Mouse (Mus musculus) kidney, embryonic 14.5 days (tissue): Measurements from ENCODE around the gene Nsf. TPM values are rescaled to one million over a fixed set of nuclear protein-coding genes. Genes with fewer than 3 reads are reported as not detected.

Experiments
- ATAC-seq: fragments of 200-750 bp; cut with Nextera tagmentation; 2 replicates; pipeline ENCODE4 v1.8.0; 2017; ENCODE audit warnings: moderate number of reproducible peaks, mild to moderate bottlenecking, moderate TSS enrichment, moderate library complexity; ENCODE audit not compliant: low FRiP score, low TSS enrichment
- H3K27ac ChIP-seq: fragments of 300-500 bp; sonication (generic); 2 replicates; pipeline ENCODE4 v1.5.1; 2014; ENCODE audit warnings: low read depth, mild to moderate bottlenecking, low read length, moderate library complexity, mixed read lengths
- H3K27me3 ChIP-seq: fragments of 300-500 bp; sonication (generic); 2 replicates; pipeline ENCODE4 v1.6.1; 2014; ENCODE audit warnings: mild to moderate bottlenecking, low read length; ENCODE audit not compliant: control insufficient read depth, insufficient read depth
- H3K36me3 ChIP-seq: fragments of 300-500 bp; sonication (generic); 2 replicates; pipeline ENCODE4 v1.6.1; 2014; ENCODE audit warnings: low read length, mixed read lengths; ENCODE audit not compliant: control insufficient read depth, insufficient read depth
- H3K4me1 ChIP-seq: fragments of 300-500 bp; sonication (generic); 2 replicates; pipeline ENCODE4 v1.6.1; 2014; ENCODE audit warnings: low read length, mixed read lengths; ENCODE audit not compliant: control insufficient read depth, insufficient read depth
- H3K4me2 ChIP-seq: fragments of 300-500 bp; sonication (generic); replicated peaks from 2 replicates; pipeline ENCODE4 v1.6.1; 2014; ENCODE audit warnings: low read depth, mild to moderate bottlenecking, low read length
- H3K4me3 ChIP-seq: fragments of 300-500 bp; sonication (generic); 2 replicates; pipeline ENCODE4 v1.5.1; 2014; ENCODE audit warnings: mild to moderate bottlenecking, low read length
- H3K9ac ChIP-seq: fragments of 300-500 bp; sonication (generic); 2 replicates; pipeline ENCODE4 v1.6.1; 2014; ENCODE audit warnings: low read depth, mild to moderate bottlenecking, low read length, moderate library complexity
- H3K9me3 ChIP-seq: fragments of 300-500 bp; sonication (generic); 2 replicates; pipeline ENCODE4 v1.6.1; 2016; ENCODE audit warnings: low read length; ENCODE audit not compliant: control insufficient read depth
- WGBS: fragments of 180-500 bp; shearing (Covaris S2); extraction: QIAGEN DNeasy Blood & Tissue Kit; methylation state at CpG from one replicate; pipeline ENCODE4 v1.1.7; 2014; 5-methylcytosine and 5-hydroxymethylcytosine counted together
- polyA plus RNA-seq: library from polyadenylated mRNA; unstranded; fragments of >200 nt; fragmentation: Nextera tagmentation; extraction: Ambion mirVana; gene quantifications from 2 replicates; pipeline ENCODE4 v1.2.1, GENCODE M21; 2014

Gene Nsf
- polyA plus RNA-seq, 1 experiment from 2014 or later: 48.1 TPM

GRCm38 (mm10) chr11:103852590-103853283 is 101.1 kb downstream of the Nsf start:
- no peak overlapping the region for H3K9ac ChIP-seq
- no peaks in the 10 kb centered on the region for H3K27me3 ChIP-seq
- H3K36me3 ChIP-seq: peaks cover 3% of the 10 kb centered on the region; the same call in 1 of the 2 replicates
- no peak overlapping the region for H3K4me3 ChIP-seq
- no peaks in the 10 kb centered on the region for H3K9me3 ChIP-seq
- no peak overlapping the region for H3K27ac ChIP-seq
- WGBS: 59% methylated on average over 16 of the region's 16 CpGs
- H3K4me1 ChIP-seq: no peaks in the 10 kb centered on the region
- no peak for ATAC-seq
- no peak overlapping the region for H3K4me2 ChIP-seq

- H3K4me1 ChIP-seq: no peaks in the 10 kb centered on the region
- H3K27ac ChIP-seq: no peak overlapping the region
- no peak for ATAC-seq
- no peaks in the 10 kb centered on the region for H3K9me3 ChIP-seq
- no peak overlapping the region for H3K4me3 ChIP-seq
- H3K27me3 ChIP-seq: no peaks in the 10 kb centered on the region
- 83% methylated on average over 11 of the region's 11 CpGs for WGBS
- no peaks in the 10 kb centered on the region for H3K36me3 ChIP-seq
- no peak overlapping the region for H3K4me2 ChIP-seq
- no peak overlapping the region for H3K9ac ChIP-seq
Observed at GRCm38 (mm10) chr11:103848287-103848686, 105.6 kb downstream of the Nsf start.

- no peak for ATAC-seq
- WGBS: 3% methylated on average over 11 of the region's 11 CpGs
- H3K4me2 ChIP-seq: no peak overlapping the region
Observed at GRCm38 (mm10) chr11:103840834-103841233, 113.0 kb downstream of the Nsf start.

GRCm38 (mm10) chr11:103838955-103839354 is 114.9 kb downstream of the Nsf start:
- ATAC-seq: no peak
- H3K4me3 ChIP-seq: no peak overlapping the region
- H3K36me3 ChIP-seq: no peaks in the 10 kb centered on the region
- H3K4me1 ChIP-seq: peaks cover 5% of the 10 kb centered on the region; the same call in 1 of the 2 replicates
- no peak overlapping the region for H3K27ac ChIP-seq
- H3K4me2 ChIP-seq: no peak overlapping the region
- H3K27me3 ChIP-seq: no peaks in the 10 kb centered on the region
- 79% methylated on average over 2 of the region's 2 CpGs for WGBS
- no peaks in the 10 kb centered on the region for H3K9me3 ChIP-seq
- no peak overlapping the region for H3K9ac ChIP-seq

More at GRCm38 (mm10) chr11:103840834-103841233, 113.0 kb downstream of the Nsf start:
- H3K9ac ChIP-seq: no peak overlapping the region
- H3K27me3 ChIP-seq: no peaks in the 10 kb centered on the region
- H3K9me3 ChIP-seq: no peaks in the 10 kb centered on the region
- H3K4me3 ChIP-seq: no peak overlapping the region
- H3K27ac ChIP-seq: no peak overlapping the region
- no peaks in the 10 kb centered on the region for H3K36me3 ChIP-seq
- peaks cover 5% of the 10 kb centered on the region; the same call in 1 of the 2 replicates for H3K4me1 ChIP-seq

GRCm38 (mm10) chr11:103832331-103832730 is 121.5 kb downstream of the Nsf start:
- no peaks in the 10 kb centered on the region for H3K4me1 ChIP-seq

GRCm38 (mm10) chr11:103831766-103832165 is 122.1 kb downstream of the Nsf start:
- Histone ChIP-seq H3K4me3 (no peak overlapping the region), H3K4me1 (no peaks in the 10 kb centered on the region), H3K9ac (no peak overlapping the region), H3K9me3 (no peaks in the 10 kb centered on the region), H3K36me3 (peaks cover 3% of the 10 kb centered on the region; the same call in 1 of the 2 replicates), H3K4me2 (no peak overlapping the region), H3K27ac (no peak overlapping the region), H3K27me3 (no peaks in the 10 kb centered on the region)
- no peak for ATAC-seq
- 90% methylated on average over 3 of the region's 3 CpGs for WGBS

More at GRCm38 (mm10) chr11:103832331-103832730, 121.5 kb downstream of the Nsf start:
- WGBS: 94% methylated on average over 4 of the region's 4 CpGs
- Histone ChIP-seq H3K27ac (no peak overlapping the region), H3K27me3 (no peaks in the 10 kb centered on the region), H3K9ac (no peak overlapping the region), H3K4me3 (no peak overlapping the region), H3K36me3 (no peaks in the 10 kb centered on the region), H3K4me2 (no peak overlapping the region), H3K9me3 (no peaks in the 10 kb centered on the region)
- no peak for ATAC-seq

GRCm38 (mm10) chr11:103830476-103830875 is 123.4 kb downstream of the Nsf start:
- Histone ChIP-seq H3K4me3 (no peak overlapping the region), H3K4me1 (no peaks in the 10 kb centered on the region), H3K9me3 (no peaks in the 10 kb centered on the region), H3K27me3 (no peaks in the 10 kb centered on the region), H3K36me3 (peaks cover 9% of the 10 kb centered on the region; the same call in 1 of the 2 replicates), H3K9ac (no peak overlapping the region), H3K27ac (no peak overlapping the region), H3K4me2 (no peak overlapping the region)
- WGBS: 92% methylated on average over 9 of the region's 9 CpGs
- no peak for ATAC-seq

GRCm38 (mm10) chr11:103829956-103830355 is 123.9 kb downstream of the Nsf start:
- no peaks in the 10 kb centered on the region for H3K9me3 ChIP-seq
- WGBS: 70% methylated on average over 4 of the region's 4 CpGs
- H3K4me2 ChIP-seq: no peak overlapping the region
- H3K36me3 ChIP-seq: peaks cover 9% of the 10 kb centered on the region; the same call in 1 of the 2 replicates
- no peak overlapping the region for H3K4me3 ChIP-seq
- H3K9ac ChIP-seq: no peak overlapping the region
- H3K27me3 ChIP-seq: no peaks in the 10 kb centered on the region
- no peaks in the 10 kb centered on the region for H3K4me1 ChIP-seq
- H3K27ac ChIP-seq: no peak overlapping the region
- ATAC-seq: no peak

GRCm38 (mm10) chr11:103828866-103829265 is 125.0 kb downstream of the Nsf start:
- H3K27me3 ChIP-seq: no peaks in the 10 kb centered on the region
- H3K36me3 ChIP-seq: peaks cover 9% of the 10 kb centered on the region; the same call in 1 of the 2 replicates
- no peaks in the 10 kb centered on the region for H3K9me3 ChIP-seq
- H3K9ac ChIP-seq: no peak overlapping the region
- H3K4me3 ChIP-seq: no peak overlapping the region
- ATAC-seq: no peak
- 74% methylated on average over 7 of the region's 7 CpGs for WGBS
- H3K27ac ChIP-seq: no peak overlapping the region
- H3K4me2 ChIP-seq: no peak overlapping the region
- no peaks in the 10 kb centered on the region for H3K4me1 ChIP-seq
